Mouse (Mus musculus) activated CD4-positive, CD25-positive, alpha-beta regulatory T cell, adult 4 months (primary cell): Measurements from ENCODE around the gene Irgq. TPM values are rescaled to one million over a fixed set of nuclear protein-coding genes. Genes with fewer than 3 reads are reported as not detected.
A peak's percentile ranks its signal among the peaks of the same experiment; 100 is the strongest.
"Not testable (repeated sequence)": the region's sequence is repeated elsewhere in the genome, so short reads cannot be mapped to it uniquely, and the experiment has no call there.

Experiments
- ATAC-seq: one replicate; pipeline ENCODE4 v1.8.0; 2017
- polyA plus RNA-seq, 2 experiments: library from polyadenylated mRNA; unstranded; fragments of 100-300 nt; shearing (Covaris generic); gene quantifications; one replicate each; pipeline ENCODE4 v1.2.1; 2017

Irgq gene
- 1 to 10 TPM; 1.5 to 1.8 TPM for polyA plus RNA-seq

DNA sequence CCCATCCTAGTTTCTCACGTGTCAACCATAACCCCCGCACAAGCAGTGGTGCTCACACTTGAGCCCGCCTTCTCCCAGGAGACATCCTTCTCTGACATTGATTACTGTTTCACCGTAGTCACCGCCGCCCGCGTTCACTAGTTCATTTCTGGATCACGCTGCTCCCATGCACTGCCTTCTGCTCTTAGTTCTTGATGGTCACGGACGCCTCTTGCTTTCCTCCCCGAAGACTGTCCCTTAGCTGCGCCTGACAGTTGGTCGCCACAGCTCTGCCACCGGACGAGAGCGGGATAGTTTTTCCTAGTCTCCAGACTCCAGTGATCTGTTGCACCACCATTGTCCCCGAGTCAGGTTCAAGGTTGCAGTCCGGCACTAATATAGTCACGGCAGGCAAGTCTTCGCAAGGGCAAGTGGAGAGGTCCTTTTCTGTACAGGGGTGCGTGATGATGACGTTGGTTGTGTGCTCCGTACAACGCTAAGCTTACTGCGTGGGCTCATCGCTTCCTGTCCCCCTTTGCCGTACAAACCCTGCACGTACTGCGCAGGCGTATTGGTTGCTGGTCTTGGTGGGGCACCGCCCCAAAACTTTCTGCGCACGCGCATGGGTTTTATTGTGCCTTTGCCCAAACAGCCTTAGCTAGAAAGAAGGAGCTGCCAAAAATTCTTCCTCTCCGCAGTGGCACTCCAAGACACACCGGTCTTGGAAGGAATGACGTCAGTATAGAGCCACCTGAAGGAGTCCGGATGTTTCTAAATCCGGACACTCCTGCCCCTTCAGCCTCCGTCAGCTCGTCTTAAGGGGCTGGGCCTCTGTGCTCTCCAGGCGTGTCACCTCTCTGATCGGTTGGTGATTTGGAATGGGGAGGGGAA lies at the start of gene Irgq:
TSS of gene Irgq (plus strand) at position 628 of the 870 bp plus-strand sequence.
- peak; percentile 88 for ATAC-seq

DNA sequence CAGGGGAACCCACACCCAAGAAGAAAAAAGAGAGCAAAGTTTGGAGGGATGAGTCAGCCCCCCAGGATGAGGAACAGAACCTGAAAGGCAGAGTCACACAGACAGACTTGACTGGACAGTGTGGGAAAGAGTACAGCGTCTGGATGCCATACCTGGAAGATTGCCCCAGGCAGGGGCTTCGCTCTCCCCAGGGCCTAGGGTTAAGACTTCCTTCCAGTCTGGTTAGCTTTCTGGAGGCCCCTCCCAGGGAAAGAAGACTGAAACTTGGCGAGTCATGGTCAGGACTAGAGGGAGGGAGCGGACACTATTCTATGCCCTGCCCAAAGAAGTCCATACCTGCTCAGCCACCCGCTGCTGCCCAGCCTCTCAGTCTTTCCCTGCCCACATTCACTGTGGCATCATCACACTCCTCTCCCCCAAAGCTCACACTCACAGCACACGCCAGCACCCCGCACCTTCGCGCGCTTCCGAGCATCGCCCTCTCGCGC lies 49.5 kb upstream of the Irgq start:
- ATAC-seq, result no peak

DNA sequence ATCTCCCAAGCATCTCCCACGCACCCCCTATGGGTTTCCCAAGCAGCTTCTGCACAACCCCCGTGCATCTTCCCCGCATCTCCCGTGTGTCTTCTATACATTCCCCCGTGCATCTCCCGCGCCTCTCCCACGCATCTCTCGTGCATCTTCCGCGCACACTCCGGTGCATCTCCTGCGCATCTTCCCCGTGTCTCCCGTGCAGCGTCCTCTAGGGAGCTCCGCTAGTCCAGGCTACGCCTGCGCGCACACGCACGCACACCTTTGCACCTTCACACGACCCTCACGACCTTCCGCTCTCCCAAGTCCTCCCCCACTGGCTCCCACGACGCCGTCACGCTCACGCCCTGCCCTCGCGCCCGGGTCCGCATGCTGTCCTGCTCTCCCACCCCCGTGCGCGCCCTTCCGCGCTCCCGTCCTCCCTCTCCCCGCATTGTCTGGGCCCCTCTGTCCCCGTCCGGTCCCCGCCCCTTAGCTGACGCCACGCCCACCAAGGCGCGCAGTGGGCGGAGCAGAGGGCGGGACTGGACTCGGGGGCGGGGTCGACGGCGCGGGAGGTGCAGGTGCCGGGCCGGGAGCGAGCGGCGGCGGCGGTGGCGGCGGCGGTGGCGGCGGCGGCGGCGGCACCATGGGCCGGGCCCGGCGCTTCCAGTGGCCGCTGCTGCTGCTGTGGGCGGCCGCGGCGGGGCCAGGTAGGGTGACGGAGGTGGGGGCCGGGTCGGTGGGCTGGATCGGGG lies 48.8 kb upstream of the Irgq start, which contains the start of gene Cadm4:
TSS of gene Cadm4 (plus strand) at position 550 of the 734 bp plus-strand sequence.
- peak; percentile 83 for ATAC-seq

DNA sequence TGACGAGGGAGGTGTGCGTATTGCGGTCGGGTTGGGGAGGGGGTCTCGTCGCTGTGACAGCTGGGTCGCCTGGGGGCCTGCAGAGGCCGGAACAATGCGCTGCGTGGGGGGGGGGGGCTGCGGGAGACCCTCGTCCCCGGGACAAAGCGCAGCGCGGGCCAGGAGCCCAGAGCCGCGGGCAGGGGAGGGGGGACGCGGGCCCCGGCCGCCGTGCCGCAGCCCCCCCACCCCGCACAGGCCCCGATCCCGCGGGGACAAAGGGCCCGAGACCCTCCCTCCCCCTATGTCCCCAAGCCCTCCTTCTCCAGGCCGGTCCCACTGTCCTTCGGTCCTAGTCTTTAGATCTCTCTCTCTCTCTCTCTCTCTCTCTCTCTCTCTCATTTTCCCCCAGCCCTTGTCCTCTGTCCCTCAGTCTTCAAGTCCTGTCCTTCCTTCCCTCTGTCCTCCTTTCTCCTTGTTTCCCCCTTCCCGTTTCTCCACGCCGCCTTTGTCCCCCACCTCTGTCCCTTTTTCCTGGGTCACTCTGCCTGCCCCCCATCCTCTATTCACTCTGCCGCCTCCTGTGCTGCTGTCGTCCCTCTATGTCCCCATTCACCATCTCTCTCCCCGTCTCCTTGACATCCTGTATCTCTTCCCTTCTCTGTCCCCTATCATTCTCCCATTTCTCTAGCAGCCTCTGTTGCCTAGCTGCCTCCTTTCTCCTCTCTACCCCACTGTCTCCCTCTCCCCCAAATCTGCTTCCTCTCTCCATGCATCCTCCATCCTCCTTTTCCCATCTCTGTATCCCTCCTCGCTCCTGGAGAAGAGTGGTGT lies 48.1 kb upstream of the Irgq start:
- no peak for ATAC-seq

DNA sequence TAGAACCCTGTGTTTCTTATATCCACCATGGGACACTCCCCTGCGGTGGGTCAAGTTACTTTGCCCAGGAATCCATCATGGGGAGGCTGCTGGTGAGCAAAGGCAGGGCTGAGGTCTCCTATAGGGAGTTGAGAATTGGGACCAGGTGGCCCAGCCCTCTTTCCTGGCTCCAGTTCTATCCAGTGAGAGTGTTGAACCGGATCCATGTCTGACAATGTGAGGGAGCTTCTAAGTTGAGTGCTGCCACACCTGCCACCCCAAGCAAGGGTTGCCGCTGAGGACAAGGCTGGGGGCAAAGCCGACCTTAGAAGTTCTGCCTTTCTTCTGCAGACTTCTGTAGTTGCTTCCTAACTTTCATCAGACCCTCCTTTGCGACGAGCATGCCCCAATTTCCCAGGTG lies 47.2 kb upstream of the Irgq start:
- ATAC-seq, result not testable (repeated sequence)

DNA sequence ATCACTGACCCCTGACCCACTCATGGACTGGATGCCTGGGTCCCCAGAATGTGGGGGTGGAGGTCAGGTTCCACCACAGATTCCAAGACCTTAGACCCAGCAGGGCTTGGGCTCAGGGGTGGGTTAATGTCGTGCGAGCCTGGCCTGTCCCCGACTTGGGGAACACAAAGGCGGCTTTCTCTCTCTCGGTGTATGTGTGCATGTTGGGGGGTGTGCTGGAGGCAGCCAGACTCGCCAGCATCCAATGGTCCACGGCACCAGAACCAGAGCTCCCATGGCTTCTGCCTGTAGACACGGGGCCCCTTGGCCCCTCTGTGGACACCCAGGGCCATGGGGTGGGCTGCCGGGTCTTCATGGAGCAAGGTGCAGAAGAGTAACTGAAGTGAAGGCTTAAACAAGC lies 45.0 kb upstream of the Irgq start:
- no peak for ATAC-seq

DNA sequence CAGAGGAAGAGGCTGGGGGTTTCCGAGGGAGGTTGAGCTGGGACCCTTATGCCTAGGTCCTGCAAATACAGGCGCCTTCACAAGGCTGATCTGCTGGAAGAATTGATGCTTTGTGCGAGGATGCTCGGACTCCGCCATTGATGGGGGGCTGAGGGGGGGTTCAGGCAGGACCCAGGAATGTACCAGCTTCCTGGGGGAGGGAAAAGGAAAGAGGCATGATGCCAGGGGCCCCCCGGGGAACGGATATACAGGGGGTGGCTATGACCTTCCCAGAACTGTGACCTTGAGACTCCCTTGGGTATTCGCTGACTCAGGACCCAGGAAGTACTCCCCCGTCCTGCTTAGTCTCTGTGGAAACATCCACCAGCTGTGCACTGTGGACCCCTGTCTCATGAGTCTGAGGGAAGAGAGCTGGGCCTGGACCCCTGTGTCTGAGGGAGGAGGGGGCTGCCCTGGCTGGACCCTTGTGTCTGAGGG lies 43.8 kb upstream of the Irgq start:
- no peak for ATAC-seq

DNA sequence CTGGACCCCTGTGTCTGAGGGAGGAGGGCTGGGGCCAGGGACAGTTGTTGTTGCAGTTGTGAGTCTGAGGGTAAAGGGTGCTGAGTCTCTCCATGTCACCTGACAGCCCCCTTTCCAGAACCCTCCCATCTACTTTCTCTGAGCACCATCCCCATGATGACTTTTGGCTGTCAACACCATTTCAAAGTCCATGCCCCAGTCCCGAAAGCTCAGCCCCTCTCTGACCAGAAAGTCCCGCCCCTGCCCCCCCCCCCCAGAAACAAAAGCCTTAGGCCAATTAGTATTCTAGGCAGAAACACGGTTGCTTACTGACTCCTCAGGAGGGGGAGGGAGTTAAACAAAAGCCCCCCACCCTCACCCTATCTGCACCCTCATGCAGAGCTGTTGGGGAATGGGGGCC lies 43.1 kb upstream of the Irgq start:
- ATAC-seq, result no peak

DNA sequence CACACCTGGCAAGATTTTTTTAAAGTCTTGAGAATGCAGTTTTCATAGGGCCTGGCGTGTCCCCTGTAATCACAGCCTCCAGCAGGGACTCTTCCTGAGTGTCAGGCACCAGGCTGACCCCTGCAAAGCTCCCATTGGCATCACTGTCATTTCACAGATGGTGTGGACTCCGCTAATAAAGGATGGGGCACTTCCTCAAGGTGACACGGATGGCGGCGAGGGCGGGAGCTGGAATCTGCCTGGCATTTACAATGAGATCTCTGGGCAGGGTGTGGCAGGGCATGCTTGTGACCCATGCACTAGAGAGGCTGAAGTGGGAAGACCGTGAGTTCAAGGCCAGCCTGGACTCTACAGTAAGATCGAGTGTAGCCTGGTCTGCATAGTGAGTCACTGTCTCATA lies 42.2 kb upstream of the Irgq start:
- no peak for ATAC-seq

DNA sequence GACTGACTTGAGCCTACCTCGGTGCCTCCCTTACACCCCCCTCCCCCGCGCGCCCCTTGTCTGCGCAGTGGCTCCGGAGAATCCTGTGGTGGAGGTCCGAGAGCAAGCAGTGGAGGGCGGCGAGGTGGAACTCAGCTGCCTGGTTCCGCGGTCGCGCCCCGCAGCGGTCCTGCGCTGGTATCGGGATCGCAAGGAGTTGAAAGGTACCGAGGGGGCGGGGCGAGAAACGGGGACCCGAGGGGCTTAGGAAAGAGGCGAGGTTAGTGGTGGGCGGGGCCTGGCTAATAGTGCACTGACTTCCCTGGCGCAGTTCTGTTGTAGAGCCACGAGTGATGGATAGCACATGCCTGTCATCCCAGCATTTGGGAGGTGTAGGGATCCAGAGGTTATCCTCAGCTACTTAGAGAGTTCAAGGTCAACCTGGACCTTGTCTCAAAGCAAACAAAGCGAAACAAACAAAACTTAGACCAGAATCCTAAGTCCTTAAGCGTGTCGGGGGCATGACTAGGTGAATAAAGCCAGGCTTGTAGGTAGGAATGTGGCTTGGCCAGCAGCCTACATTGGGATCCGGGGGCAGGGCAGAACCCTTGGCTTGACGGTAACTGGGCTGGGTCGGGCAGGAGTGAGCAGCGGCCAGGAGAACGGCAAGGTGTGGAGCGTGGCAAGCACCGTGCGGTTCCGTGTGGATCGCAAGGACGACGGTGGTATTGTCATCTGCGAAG lies 30.5 kb upstream of the Irgq start:
- ATAC-seq, result no peak

DNA sequence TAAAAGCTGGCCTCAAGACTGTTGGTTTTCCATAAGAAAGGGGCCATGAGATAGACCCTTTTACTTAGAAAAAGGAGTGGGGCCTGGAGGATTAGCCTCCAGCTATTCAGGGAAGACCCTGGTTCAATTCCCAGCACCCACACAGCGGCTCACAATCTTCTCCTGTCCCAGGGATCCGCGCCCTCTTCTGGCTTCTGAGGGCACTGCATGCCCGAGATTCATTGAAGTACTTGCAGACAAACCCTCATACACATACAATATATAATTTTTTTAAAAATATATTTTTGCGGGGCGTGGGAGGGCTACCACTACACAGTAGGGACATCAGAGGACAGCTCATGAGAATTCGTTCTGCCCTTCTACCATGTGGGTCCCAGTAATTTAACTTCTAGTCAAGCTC lies 29.6 kb upstream of the Irgq start:
- ATAC-seq, result no peak

DNA sequence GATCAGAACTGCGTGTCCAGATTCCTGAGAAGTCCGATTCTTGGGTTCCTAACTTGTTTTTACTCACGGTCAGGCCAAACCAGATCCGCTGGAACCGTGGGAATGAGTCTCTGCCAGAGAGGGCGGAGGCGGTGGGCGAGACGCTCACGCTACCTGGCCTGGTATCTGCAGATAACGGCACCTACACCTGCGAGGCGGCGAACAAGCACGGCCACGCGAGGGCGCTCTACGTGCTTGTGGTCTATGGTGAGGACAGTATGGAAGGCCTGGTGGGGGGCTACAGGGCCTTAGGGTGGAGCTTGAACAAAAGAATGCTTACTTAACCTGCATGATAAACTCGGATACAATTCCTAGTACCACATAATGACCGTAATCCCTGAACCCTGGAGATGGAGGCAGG lies 29.0 kb upstream of the Irgq start:
- ATAC-seq, result no peak

DNA sequence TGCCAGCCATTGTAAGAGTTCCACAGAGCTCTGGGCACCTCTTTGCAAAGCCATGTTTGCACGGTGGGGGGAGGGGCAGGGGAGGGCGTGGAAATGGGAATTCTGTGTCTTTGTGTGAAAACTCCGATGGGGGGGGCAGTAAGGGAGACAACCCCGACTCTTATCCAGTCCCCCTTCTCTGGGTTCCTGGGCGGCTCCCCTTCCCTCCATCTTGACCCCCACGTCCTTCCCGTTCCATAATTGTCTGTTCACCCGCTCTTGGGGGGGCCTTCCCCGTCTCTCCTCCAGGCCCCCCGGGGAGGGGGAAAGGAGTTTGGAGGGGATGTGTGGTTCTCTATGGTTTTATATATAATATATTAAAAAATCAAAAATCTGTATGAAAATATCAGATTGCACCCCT lies 26.5 kb upstream of the Irgq start:
- no peak for ATAC-seq

DNA sequence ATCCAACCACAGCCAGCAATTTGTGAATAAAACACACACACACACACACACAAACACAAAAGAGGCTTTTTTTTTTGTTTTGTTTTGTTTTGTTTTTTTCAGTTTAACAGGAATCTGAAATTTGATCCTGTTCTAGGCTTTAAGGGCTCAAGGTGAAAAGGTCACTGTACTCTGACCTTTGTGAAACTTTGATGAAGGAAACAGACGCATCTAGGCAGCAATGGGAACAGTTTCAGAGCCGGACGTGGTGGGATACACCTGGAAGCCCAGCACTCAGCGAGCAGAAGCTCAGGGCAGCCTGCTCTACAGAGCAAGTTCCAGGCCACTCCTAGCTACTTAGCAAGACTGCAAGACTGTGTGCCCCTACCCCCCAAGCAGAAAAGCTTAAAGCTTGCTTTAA lies 25.6 kb upstream of the Irgq start:
- no peak for ATAC-seq

DNA sequence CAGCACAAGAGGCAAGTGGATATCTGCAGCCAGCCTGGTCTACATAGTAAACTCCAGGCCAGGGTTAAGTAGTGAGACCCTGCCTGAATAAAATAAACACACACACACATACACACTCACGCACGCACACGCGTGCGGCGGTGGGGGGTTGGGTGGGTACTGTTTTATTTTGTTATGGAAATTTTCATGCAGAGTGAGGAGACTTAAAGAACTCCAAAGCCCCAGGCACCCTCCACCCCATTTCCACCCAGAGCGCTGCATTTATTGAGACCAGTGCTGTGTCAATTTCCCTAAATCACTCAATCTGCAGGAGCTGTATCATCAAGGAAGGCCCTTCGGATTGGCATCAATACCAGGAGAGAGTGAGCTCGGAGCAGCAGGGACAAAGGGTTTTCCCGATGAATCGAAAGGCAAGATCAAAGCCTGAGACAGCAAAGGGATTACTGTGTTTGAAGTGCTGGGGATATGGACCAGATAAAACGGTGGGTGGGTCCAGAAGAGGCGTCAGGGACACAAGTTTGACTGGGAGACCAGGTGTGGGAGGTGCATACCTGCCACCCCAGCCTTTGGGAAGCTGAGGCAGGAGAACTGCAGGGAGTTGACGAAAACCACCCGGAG lies 24.9 kb upstream of the Irgq start:
- no peak for ATAC-seq

DNA sequence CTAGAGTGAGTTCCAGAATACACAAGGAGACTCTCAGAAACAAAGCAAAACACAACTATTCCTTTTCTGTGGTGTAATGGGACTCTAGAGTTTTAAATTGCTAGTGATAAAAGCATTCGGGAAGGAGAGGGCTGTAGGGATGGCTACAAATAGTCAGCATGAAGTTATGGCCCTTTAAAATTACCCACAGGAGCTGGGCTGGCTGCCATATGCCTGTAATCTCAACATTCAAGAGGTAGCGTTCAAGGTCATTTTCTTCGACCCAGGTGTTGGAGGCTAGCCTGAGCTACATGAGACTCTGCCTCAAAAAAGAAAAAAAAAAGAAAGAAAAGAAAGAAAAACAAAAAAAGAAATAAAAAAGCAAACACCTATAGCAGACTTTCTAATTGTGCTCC lies 24.4 kb upstream of the Irgq start:
- no peak for ATAC-seq

DNA sequence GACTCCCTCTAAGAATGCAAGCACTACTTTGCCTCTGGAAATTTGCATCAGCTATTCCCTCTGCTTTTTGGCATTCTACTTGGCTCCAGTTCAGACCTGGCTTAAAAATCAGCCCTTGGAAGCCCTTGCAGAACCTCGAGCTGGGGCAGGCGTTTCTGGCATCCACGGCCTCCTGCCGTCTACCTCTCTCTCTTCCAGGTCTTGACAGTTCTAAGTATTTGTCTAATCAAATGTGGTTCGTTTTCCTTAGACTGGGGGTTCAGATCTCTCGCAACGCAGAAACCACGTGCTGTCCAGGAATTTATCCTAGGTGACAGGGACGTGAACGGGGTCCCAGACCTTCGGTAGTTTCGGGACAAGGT lies 24.0 kb upstream of the Irgq start:
- ATAC-seq, result no peak

DNA sequence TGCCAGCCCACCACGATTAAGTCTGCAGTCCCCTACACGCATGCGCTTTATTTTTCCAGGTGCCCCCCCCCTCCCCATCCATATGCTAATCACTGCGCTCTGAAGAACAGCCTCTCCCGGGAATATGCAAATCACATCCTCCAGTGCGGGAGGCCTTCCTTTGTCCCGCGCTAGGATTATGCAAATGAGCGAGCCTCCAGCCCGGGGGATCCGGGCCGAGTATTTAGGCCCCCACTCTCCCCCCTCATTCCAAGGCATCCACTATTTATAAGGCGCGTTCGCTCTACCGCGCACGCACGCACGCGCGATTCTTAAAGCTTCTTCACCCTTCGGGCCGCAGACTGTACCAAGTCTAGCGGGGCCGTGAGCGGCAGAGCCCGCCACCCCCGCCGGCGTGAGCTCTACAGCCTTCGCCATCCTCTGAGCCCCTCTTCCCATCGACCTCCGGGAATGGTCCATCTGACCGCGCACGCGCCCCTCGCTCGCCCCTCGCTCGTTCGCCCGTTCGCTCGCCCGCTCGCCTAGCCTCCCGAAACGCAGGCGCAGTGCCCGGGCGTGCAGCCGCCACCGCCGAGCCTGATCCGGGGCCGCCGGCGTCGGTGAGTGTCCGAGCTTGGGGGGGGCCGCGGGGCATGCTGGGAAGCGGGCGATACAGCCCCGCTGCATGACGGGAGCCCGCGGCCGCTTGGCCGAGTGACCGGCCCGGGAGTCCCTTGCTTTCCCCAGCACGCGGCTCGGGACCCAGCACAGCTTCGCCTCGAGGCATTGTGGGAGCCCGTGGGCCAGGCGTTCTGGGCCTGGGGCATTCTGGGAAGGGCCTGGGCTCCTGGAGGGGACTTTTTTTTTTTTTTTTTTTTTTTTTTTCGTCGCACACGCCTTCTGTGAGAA lies 23.4 kb upstream of the Irgq start, which contains the start of gene Zfp428:
TSS of gene Zfp428 (plus strand) at position 169 of the 888 bp plus-strand sequence.
- ATAC-seq, result peak; percentile 28

DNA sequence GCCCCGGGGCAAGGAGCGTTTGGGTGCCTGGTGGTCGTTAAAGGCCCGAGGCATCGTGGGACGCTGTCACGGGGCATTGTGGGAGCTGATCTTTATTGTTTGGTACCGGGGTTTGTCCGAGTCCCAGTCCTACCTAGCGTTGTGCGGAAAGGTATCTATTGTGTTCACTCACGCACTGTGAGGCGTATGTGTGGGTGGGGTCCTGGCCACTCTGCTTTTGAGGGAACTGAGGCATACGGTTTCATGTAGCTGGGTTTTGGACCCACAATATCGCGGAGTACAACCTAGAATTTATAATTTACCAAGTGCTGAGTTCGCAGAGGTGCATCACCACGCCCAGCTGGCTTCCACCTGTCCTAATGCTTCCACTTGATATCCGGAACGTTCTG lies 22.8 kb upstream of the Irgq start:
- no peak for ATAC-seq

DNA sequence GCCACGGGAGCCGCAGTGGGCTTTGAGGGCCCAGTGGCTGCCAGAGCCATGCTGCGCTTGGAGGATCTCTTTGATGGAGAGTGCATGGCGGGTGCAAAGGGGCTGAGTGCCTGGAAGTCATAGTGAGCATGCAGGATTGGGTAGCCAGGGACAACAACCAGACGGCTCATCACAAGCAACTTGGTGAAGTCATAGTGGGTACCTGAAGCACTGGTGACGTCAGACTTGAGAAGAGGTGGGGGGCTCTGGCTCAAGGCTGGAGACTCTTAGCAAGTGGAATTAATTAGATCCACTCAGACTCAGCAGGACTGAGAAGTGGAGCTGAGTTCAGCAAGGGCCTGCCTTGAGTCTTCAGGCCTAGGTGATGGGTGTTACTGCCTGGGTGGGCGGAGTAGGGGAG lies 18.1 kb upstream of the Irgq start, which contains the start of gene AC161166.1:
TSS of gene AC161166.1 (minus strand) at position 101 of the 400 bp plus-strand sequence.
- ATAC-seq, result no peak
